Comparison of ENCODE assay signal across 10 mouse cellular contexts in the genomic region with DNA sequence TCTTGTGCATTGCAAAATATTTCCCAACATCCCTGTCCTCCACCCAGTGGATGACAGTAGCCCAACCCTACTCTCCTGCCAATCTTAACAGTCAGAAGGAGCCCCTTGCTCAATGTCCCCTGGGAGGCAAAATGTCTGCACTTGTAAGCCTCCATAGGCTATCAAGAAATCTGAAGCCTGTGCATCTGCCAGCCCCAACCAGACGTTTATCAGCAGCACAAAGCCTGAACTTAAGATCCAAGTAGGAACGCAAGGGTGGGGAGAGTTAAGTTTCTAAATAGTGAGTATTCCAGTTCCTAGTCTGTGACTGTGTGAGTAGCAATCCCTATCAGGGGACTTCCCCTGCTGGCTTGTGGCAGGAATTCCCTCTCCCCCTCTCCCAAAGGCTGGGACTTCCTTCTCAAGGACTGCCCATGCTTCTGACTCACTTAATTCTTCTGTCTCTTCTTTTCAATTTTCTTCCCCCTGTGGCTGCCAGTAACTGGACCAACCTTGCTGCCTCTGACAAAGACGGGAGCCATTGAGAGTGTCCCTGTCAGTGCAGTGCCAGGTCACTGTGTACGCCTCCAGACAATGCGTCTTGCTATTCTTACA.
A peak's percentile ranks its signal among the peaks of the same experiment; 100 is the strongest.
DNase-seq lines count a peak whose midpoint lies in the region; ATAC-seq lines count a peak whose summit lies in the region.
"Had no signal": no experiment of that assay in that cellular context is flagged by ENCODE, and none has a peak within 500 bp of the region (broad histone marks: within the 10 kb centered on the region; RNA-seq: fewer than 3 reads in every experiment).

No protein-coding gene starts in this region.

- H3K27me3 ChIP-seq in intestine, embryonic 14.5 days (replicated peaks; ENCODE audit: control insufficient read depth, insufficient read depth, low read length): no peaks in the 10 kb centered on the region
- H3K27me3 ChIP-seq in intestine, embryonic 15.5 days (replicated peaks): no peaks in the 10 kb centered on the region
- H3K27me3 ChIP-seq: lung, embryonic 15.5 days had no signal

- no peak overlapping the region for H3K9ac ChIP-seq in intestine, embryonic 14.5 days (ENCODE audit: low read length)
- no peak overlapping the region for H3K9ac ChIP-seq in intestine, embryonic 15.5 days
- H3K9ac ChIP-seq: lung, embryonic 15.5 days had no signal

- WGBS in intestine, embryonic 14.5 days: 56% methylated on average over 5 of the region's 5 CpGs
- 65% methylated on average over 5 of the region's 5 CpGs for WGBS in intestine, embryonic 15.5 days

- H3K36me3 ChIP-seq in intestine, embryonic 14.5 days (ENCODE audit: control insufficient read depth, insufficient read depth, low read length): no peaks in the 10 kb centered on the region
- no peaks in the 10 kb centered on the region for H3K36me3 ChIP-seq in intestine, embryonic 15.5 days
- H3K36me3 ChIP-seq: lung, embryonic 15.5 days had no signal

- H3K9me3 ChIP-seq in intestine, embryonic 14.5 days (ENCODE audit: control insufficient read depth, low read length): no peaks in the 10 kb centered on the region
- H3K9me3 ChIP-seq in intestine, embryonic 15.5 days: no peaks in the 10 kb centered on the region
- H3K9me3 ChIP-seq: lung, embryonic 15.5 days had no signal

- no peak overlapping the region for H3K4me3 ChIP-seq in intestine, embryonic 14.5 days (ENCODE audit: low read depth, low read length)
- no peak overlapping the region for H3K4me3 ChIP-seq in intestine, embryonic 15.5 days (replicated peaks)
- H3K4me3 ChIP-seq: erythroblast, embryonic 14.5 days; lung, embryonic 15.5 days had no signal

- ATAC-seq in intestine, embryonic 14.5 days (replicated peaks; ENCODE audit: low FRiP score, low TSS enrichment, low read depth): no peak
- ATAC-seq in intestine, embryonic 15.5 days: no peak

- H3K4me1 ChIP-seq in intestine, embryonic 14.5 days (replicated peaks; ENCODE audit: control insufficient read depth, insufficient read depth, low read length): peaks cover 26% of the 10 kb centered on the region
- H3K4me1 ChIP-seq in intestine, embryonic 15.5 days (replicated peaks): peaks cover 15% of the 10 kb centered on the region

- H3K27ac ChIP-seq in intestine, embryonic 14.5 days (ENCODE audit: low read depth): no peak overlapping the region
- no peak overlapping the region for H3K27ac ChIP-seq in intestine, embryonic 15.5 days
- H3K27ac ChIP-seq: lung, embryonic 15.5 days had no signal

- peak; percentile 47 for DNase-seq in intestine, embryonic 14.5 days (ENCODE audit: low spot score)
- DNase-seq in adipocyte (ENCODE audit: low spot score): peak; percentile 65
- DNase-seq in fibroblast of lung, adult 2 months (ENCODE audit: low read depth): peak; percentile 46
- DNase-seq in induced T-regulatory cell, adult 2 months (ENCODE audit: low read depth): peak; percentile 43
- no peak for DNase-seq in cerebellum, adult 18-20 months
- no peak for DNase-seq in cerebellum, adult 11 months
- DNase-seq in right cerebral cortex, adult 18-20 months: no peak

- H3K4me2 ChIP-seq in intestine, embryonic 14.5 days (ENCODE audit: low read length): no peak overlapping the region
- H3K4me2 ChIP-seq in intestine, embryonic 15.5 days (replicated peaks): no peak overlapping the region
- H3K4me2 ChIP-seq: lung, embryonic 15.5 days had no signal

Comparison
In these comparisons a context has a peak if more than half of its experiments do, and no peak if none do; other contexts are left out.
1. DNase-seq: peak in intestine, embryonic 14.5 days (single experiment), adipocyte (single experiment), fibroblast of lung, adult 2 months (single experiment) and induced T-regulatory cell, adult 2 months (single experiment); none in cerebellum, adult 18-20 months (0 of 2), cerebellum, adult 11 months (single experiment) and right cerebral cortex, adult 18-20 months (single experiment).